Mouse (Mus musculus) forebrain, postnatal 0 days (tissue): ENCODE measurements at regions not wholly inside any gene's neighbourhood (a gene's known extent, or its start where the extent isn't known, plus 50 kb on each side); places are given as distances from the start of the nearest gene placed in this dataset.
A peak's percentile ranks its signal among the peaks of the same experiment; 100 is the strongest.

Experiments
- ATAC-seq: fragments of 200-750 bp; cut with Nextera tagmentation; 2 replicates; pipeline ENCODE4 v1.8.0; 2017; ENCODE audit warnings: mild to moderate bottlenecking, moderate library complexity
- DNase-seq: peaks from one replicate; pipeline ENCODE4 v3.0.0-alpha.2; 2015
- H3K27ac ChIP-seq: fragments of 300-500 bp; sonication (generic); 2 replicates; pipeline ENCODE4 v1.5.1; 2014; ENCODE audit warnings: low read depth, mild to moderate bottlenecking, antibody characterized with exemption, low read length, moderate library complexity, mixed read lengths
- H3K27me3 ChIP-seq: fragments of 300-500 bp; sonication (generic); 2 replicates; pipeline ENCODE4 v1.6.1; 2014; ENCODE audit warnings: mild to moderate bottlenecking, low read length, mixed read lengths; ENCODE audit not compliant: insufficient read depth
- H3K36me3 ChIP-seq: fragments of 300-500 bp; sonication (generic); 2 replicates; pipeline ENCODE4 v1.6.1; 2014; ENCODE audit warnings: mild to moderate bottlenecking, moderate library complexity; ENCODE audit not compliant: insufficient read depth
- H3K4me1 ChIP-seq: fragments of 300-500 bp; sonication (generic); 2 replicates; pipeline ENCODE4 v1.6.1; 2014; ENCODE audit warnings: antibody characterized with exemption; ENCODE audit not compliant: insufficient read depth
- H3K4me2 ChIP-seq: fragments of 300-500 bp; sonication (generic); 2 replicates; pipeline ENCODE4 v1.6.1; 2014; ENCODE audit warnings: low read depth, mild to moderate bottlenecking, moderate library complexity
- H3K4me3 ChIP-seq: fragments of 300-500 bp; sonication (generic); 2 replicates; pipeline ENCODE4 v1.5.1; 2014; ENCODE audit warnings: low read depth, low read length, mixed read lengths
- H3K9ac ChIP-seq: fragments of 300-500 bp; sonication (generic); 2 replicates; pipeline ENCODE4 v1.6.1; 2014; ENCODE audit warnings: mild to moderate bottlenecking
- H3K9me3 ChIP-seq: fragments of 300-500 bp; sonication (generic); 2 replicates; pipeline ENCODE4 v1.6.1; 2016; ENCODE audit warnings: low read length
- CTCF ChIP-seq: sonication (generic); IDR thresholded peaks from 2 replicates; pipeline ENCODE4 v1.5.1; 2016; ENCODE audit warnings: antibody characterized with exemption, control low read depth, low read depth
- WGBS: fragments of 180-500 bp; shearing (Covaris S2); extraction: QIAGEN DNeasy Blood & Tissue Kit; methylation state at CpG from one replicate; pipeline ENCODE4 v1.1.7; 2014; 5-methylcytosine and 5-hydroxymethylcytosine counted together

GRCm38 (mm10) chr13:37181169-37181787 lies 131.2 kb upstream of the F13a1 start:
- Histone ChIP-seq H3K36me3 (no peaks in the 10 kb centered on the region), H3K27me3 (no peaks in the 10 kb centered on the region), H3K27ac (no peak overlapping the region), H3K4me2 (no peak overlapping the region), H3K4me3 (no peak overlapping the region), H3K9me3 (no peaks in the 10 kb centered on the region), H3K9ac (no peak overlapping the region), H3K4me1 (no peaks in the 10 kb centered on the region)
- TF ChIP-seq CTCF = no peak
- WGBS = 67% methylated on average over 9 of the region's 9 CpGs
- DNase-seq = no peak
- no peak for ATAC-seq

GRCm38 (mm10) chr13:37176526-37176925 lies 126.5 kb upstream of the F13a1 start:
- DNase-seq (no peak), ATAC-seq (no peak)
- no peak for TF ChIP-seq CTCF
- no peaks in the 10 kb centered on the region for H3K27me3 ChIP-seq
- H3K27ac ChIP-seq = no peak overlapping the region
- H3K4me1 ChIP-seq = no peaks in the 10 kb centered on the region
- no peaks in the 10 kb centered on the region for H3K9me3 ChIP-seq
- H3K4me2 ChIP-seq = no peak overlapping the region
- H3K36me3 ChIP-seq = no peaks in the 10 kb centered on the region
- H3K9ac ChIP-seq = no peak overlapping the region
- WGBS = 71% methylated on average over 1 of the region's 1 CpGs
- H3K4me3 ChIP-seq = no peak overlapping the region

- WGBS = 86% methylated on average over 8 of the region's 8 CpGs
- ATAC-seq = no peak
- Histone ChIP-seq H3K27me3 (no peaks in the 10 kb centered on the region), H3K9me3 (no peaks in the 10 kb centered on the region), H3K4me3 (no peak overlapping the region), H3K9ac (no peak overlapping the region), H3K27ac (no peak overlapping the region), H3K4me1 (no peaks in the 10 kb centered on the region), H3K4me2 (no peak overlapping the region), H3K36me3 (no peaks in the 10 kb centered on the region)
- no peak for TF ChIP-seq CTCF
- DNase-seq = no peak
Measured at GRCm38 (mm10) chr13:37175997-37176396, 126.0 kb upstream of the F13a1 start.

- H3K27ac ChIP-seq = no peak overlapping the region
- H3K9ac ChIP-seq = no peak overlapping the region
- no peaks in the 10 kb centered on the region for H3K27me3 ChIP-seq
- DNase-seq = peak; percentile 20
- H3K36me3 ChIP-seq = no peaks in the 10 kb centered on the region
- WGBS = 50% methylated on average over 4 of the region's 4 CpGs
- TF ChIP-seq CTCF = no peak
- H3K9me3 ChIP-seq = no peaks in the 10 kb centered on the region
- no peak overlapping the region for H3K4me2 ChIP-seq
- H3K4me3 ChIP-seq = no peak overlapping the region
- no peaks in the 10 kb centered on the region for H3K4me1 ChIP-seq
- ATAC-seq = peak; percentile 56
Measured at GRCm38 (mm10) chr13:37158831-37159522, 108.9 kb upstream of the F13a1 start.

- 89% methylated on average over 3 of the region's 3 CpGs for WGBS
- Histone ChIP-seq H3K9ac (no peak overlapping the region), H3K9me3 (no peaks in the 10 kb centered on the region), H3K4me3 (no peak overlapping the region), H3K4me1 (no peaks in the 10 kb centered on the region), H3K4me2 (no peak overlapping the region), H3K27ac (no peak overlapping the region), H3K27me3 (no peaks in the 10 kb centered on the region), H3K36me3 (no peaks in the 10 kb centered on the region)
- DNase-seq = no peak
- ATAC-seq = no peak
- no peak for TF ChIP-seq CTCF
Measured at GRCm38 (mm10) chr13:37157808-37158207, 107.8 kb upstream of the F13a1 start.

- Histone ChIP-seq H3K4me2 (no peak overlapping the region), H3K27ac (no peak overlapping the region), H3K27me3 (no peaks in the 10 kb centered on the region), H3K4me1 (no peaks in the 10 kb centered on the region), H3K9ac (no peak overlapping the region), H3K9me3 (no peaks in the 10 kb centered on the region), H3K4me3 (no peak overlapping the region), H3K36me3 (no peaks in the 10 kb centered on the region)
- TF ChIP-seq CTCF = no peak
- DNase-seq (no peak), ATAC-seq (peak; percentile 23; the same call in 1 of the 2 replicates)
- 19% methylated on average over 4 of the region's 4 CpGs for WGBS
Measured at GRCm38 (mm10) chr13:37151835-37152516, 101.9 kb upstream of the F13a1 start.

GRCm38 (mm10) chr13:37149961-37150360 lies 99.9 kb upstream of the F13a1 start:
- Histone ChIP-seq H3K9ac (no peak overlapping the region), H3K4me3 (no peak overlapping the region), H3K27me3 (no peaks in the 10 kb centered on the region), H3K4me2 (no peak overlapping the region), H3K4me1 (no peaks in the 10 kb centered on the region), H3K9me3 (no peaks in the 10 kb centered on the region), H3K27ac (no peak overlapping the region), H3K36me3 (no peaks in the 10 kb centered on the region)
- ATAC-seq = no peak
- no peak for TF ChIP-seq CTCF
- 91% methylated on average over 1 of the region's 1 CpGs for WGBS
- no peak for DNase-seq
